Mouse (Mus musculus) C2C12 (cell line): ENCODE data around the gene Mon1b.

Source experiments
- CEBPB ChIP-seq: IDR thresholded peaks from one replicate; pipeline ENCODE4 v1.6.1; 2011; ENCODE audit warnings: low read depth, mild to moderate bottlenecking, control low read depth, moderate library complexity
- USF1 ChIP-seq: IDR thresholded peaks from one replicate; pipeline ENCODE4 v1.6.1; 2011; ENCODE audit warnings: low read depth, mild to moderate bottlenecking, control low read depth, moderate library complexity

GRCm38 (mm10) chr8:113653151-113653550, 17.8 kb downstream of the Mon1b start:
- TF ChIP-seq CEBPB (no peak), USF1 (no peak)
